ENCODE assay signal across 15 mouse cellular contexts in genomic region chr4:85918366-85918765, GRCm38 (mm10).
"Had no signal": no experiment of that assay in that cellular context is flagged by ENCODE, and none has a peak within 500 bp of the region (broad histone marks: within the 10 kb centered on the region; RNA-seq: fewer than 3 reads in every experiment).

No protein-coding gene starts in this region.

- H3K4me1 ChIP-seq: kidney, embryonic 15.5 days; liver, embryonic 13.5 days; lung, embryonic 15.5 days; megakaryocyte, embryonic 14.5 days; midbrain, embryonic 15.5 days; neural tube, embryonic 12.5 days had no signal

- DNase-seq: kidney, adult 2 months; kidney, postnatal 14 days; left cerebral cortex, postnatal 4 days; liver; liver, embryonic 13.5 days; liver, postnatal 0 days; lung, postnatal 14 days; thymus, postnatal 4 days had no signal

- H3K27ac ChIP-seq: kidney, embryonic 15.5 days; liver, embryonic 13.5 days; lung, embryonic 15.5 days; macrophage; midbrain, embryonic 15.5 days; neural tube, embryonic 12.5 days; stomach, postnatal 0 days had no signal

- H3K4me3 ChIP-seq: kidney, embryonic 15.5 days; liver, embryonic 13.5 days; lung, embryonic 15.5 days; megakaryocyte, embryonic 14.5 days; midbrain, embryonic 15.5 days; neural tube, embryonic 12.5 days had no signal
